Mouse (Mus musculus): ENCODE measurements at regions not wholly inside any gene's neighbourhood (a gene's known extent, or its start where the extent isn't known, plus 50 kb on each side); places are given as distances from the start of the nearest gene placed in this dataset.

DNA sequence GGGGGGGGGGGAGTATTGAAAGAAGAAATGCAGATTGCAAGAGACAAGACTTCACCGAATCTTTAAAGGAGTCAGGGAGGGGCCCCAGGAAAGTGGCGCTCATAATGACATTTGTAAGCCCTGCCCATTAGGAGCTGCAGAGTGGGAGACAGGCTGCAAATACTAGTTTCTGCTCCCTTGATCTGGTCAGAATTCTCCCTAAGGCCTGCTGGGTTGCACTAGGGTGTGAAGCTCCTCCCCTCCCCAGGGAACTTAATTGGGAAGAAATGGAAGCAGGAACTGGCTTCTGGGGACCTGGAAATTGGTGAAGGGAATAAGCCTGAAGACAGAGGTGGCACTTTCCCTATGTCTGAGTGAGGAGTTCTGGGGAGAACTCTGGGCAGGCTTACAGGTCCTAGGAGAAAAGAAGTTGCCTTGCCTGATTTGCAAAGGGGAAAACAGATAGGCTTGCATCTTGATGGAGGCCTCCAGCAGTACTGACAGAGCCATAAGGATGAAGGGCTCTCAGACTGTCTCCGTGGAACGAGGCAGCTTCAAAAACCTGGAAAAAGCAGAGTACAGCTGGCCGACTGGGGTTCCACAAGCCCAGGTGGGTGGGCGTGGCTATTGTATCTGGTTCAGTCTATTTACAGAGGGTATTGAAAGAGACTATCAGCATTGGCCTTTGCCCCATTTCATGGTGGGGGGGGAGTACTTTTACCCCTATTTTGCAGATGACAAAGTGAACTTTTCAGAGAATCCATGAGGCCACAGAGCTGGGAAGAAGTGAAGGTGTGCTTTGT lies 125.7 kb downstream of the Plpp3 start:
- no peak for DNase-seq (ENCODE audit: low spot score in 2 of 2)

DNA sequence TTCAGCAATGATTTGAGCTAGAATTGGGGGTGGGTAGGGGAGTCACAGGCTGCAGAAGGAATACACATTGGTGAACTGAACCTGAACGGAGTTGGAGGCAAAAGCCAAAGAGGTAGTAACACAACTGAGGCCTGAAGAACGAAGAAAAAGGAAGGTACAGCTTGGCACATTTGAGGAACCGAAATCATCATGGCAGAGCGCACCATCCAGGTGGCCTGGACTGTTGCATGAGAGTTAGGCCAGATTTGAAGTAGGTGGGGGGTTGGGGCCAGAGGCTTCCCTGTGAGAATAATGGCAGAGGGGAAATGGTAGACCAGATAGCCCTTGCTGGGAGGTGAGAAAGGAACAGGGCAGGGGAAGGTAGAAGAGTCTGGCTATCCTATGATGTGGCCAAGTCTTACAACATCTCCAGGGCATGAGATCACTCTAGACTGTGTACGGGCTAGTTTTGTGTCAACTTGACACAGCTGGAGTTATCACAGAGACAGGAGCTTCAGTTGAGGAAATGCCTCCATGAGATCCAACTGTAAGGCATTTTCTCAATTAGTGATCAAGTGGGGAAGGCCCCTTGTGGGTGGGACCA lies 128.4 kb downstream of the Plpp3 start:
- DNase-seq (ENCODE audit: low spot score in 2 of 2) = no peak

DNA sequence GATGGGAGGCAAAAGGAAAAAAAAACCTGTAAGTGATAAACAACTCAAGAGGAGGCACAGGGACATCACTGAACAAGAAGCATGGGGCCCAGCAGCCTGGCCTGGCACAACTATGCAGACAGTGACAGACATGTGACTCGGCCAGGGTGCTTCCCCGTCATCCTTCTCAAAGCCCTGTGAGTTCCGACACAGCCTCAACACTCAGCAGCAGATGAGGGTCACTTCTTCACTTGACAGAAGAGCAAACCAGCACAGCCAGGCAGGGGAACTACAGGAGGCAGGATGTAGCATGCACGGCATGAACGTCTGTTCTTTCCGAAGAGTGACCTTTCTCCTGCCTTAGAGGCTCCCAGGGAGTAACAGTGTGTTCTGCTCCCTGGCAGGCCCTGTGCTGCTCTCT lies 129.2 kb downstream of the Plpp3 start:
- no peak for DNase-seq (ENCODE audit: low spot score in 2 of 2)

- DNase-seq (ENCODE audit: low spot score in 2 of 2) = no peak
Observed at GRCm38 (mm10) chr4:105286809-105287208, 129.7 kb downstream of the Plpp3 start.

DNA sequence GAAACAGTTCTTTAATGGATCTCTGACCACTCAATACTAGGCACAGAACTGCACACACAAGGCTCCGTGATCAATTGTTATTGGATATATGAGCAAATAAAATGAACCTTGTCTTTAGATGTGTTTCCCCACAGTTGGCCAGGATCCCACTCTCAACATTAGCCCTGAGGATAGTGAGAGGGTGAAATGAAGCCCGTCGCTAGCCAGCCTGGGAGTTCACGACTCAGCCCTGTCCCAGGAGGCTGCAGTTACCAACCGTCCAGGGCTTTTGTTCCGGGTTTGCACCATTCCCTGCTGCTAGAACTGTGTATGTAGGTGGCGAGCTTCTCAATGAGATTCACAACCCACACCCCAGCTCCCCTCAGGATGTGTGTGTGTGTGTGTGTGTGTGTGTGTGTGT lies 130.3 kb downstream of the Plpp3 start:
- DNase-seq (ENCODE audit: low spot score in 2 of 2) = no peak

DNA sequence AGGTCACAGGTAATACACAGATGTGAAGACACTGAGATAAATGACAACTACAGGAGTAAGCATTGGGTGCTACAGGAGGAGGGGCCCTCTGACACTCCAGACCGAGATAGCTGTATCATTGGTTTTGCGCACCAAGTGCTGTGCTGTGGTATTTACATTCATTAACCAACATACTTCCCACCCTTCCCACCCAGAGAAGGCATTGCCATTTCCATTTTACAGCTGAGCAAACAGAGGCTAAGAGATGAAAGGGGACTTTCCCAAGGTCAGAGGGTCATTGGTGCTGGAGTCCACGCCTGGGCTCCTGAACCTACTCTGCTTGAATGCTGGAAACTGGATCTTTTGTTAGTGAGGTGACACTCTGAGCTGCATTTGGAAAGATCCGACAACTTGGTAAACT lies 132.5 kb downstream of the Plpp3 start:
- no peak for DNase-seq (ENCODE audit: low spot score in 2 of 2)

GRCm38 (mm10) chr4:105290847-105291475 lies 133.8 kb downstream of the Plpp3 start:
- DNase-seq (ENCODE audit: low spot score in 2 of 2) = no peak

- no peak for DNase-seq (ENCODE audit: low spot score in 2 of 2)
Observed at GRCm38 (mm10) chr4:105291503-105291902, 134.4 kb downstream of the Plpp3 start.

DNA sequence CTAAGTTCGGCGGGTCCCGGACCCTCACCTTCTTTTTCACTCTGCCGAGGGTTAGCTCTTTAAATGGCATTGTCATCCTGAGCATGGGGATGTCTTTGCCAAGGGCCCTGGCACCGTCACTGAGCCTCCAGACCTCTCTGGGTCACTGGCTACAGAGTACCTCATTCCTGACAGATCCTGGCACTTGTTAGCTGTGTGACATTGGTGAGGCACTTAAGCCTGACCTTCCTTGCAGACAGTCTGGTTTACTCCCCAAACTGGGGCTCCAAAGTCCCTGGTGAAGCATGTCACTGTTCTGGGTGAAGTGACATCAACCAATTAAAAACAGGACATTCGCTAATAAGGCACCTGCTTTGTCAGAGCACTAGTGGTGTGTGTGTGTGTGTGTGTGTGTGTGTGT lies 142.2 kb downstream of the Plpp3 start:
- DNase-seq (ENCODE audit: low spot score in 2 of 2) = no peak

DNA sequence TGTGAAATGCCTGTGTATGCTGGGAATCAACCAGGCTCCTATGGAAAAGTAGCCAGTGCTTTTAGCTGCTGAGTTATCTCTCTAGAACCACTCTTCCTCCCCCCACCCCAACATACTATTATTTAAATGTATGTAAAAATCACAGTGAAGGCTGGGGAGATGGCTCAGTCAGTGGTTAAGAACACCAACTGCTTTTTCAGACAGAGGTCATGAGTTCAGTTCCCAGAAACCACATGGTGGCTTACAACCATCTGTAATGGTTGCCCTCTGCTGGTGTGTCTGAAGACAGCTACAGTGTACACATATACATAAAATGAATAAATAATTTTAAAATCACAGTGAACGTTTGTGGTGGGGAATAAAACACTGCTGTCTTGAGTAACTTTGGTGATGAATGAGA lies 144.4 kb downstream of the Plpp3 start:
- no peak for DNase-seq (ENCODE audit: low spot score in 2 of 2)

DNA sequence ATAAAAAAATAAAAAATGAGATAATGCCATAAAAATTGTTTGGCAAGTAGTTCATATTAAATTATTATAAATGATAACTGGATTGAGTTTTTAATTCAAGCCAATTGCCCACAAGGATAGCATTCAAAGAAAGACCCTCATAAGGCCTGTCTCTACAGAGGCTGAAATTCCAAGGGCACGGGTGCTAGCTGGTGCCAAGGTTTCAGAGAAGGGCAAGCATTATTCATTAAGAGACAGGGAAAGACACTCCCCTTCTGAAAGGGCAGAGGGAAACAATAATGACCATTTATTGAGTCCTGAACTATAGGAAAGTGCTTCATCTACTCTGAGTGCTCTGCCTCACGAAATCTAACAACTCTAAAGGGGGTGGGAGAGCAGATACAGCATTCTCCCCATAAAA lies 147.0 kb downstream of the Plpp3 start:
- no peak for DNase-seq (ENCODE audit: low spot score in 2 of 2)

- no peak for DNase-seq (ENCODE audit: low spot score in 2 of 2)
Observed at GRCm38 (mm10) chr4:105305931-105306330, 148.8 kb downstream of the Plpp3 start.

- DNase-seq (ENCODE audit: low spot score in 2 of 2) = no peak
Observed at GRCm38 (mm10) chr4:105307356-105307755, 150.2 kb downstream of the Plpp3 start.

DNA sequence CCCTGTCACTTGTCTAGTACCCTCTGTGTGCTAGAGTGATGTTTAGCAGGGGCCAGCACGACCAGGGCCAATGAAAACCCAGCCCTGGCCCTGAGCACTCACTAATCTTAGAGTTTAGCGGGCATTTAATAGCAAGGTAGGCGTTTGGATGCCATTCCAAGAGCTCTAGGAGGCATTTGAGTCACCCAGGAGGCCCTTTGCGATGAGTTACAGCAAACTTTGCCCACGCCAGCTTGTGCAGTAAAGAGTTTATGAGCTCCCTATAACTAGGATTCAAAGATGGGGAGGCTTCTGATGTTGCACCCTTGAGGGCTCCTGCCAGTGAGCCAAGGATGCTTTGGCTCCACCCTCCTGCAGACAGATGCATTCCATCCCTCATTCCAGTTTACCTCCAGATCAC lies 150.8 kb downstream of the Plpp3 start:
- no peak for DNase-seq (ENCODE audit: low spot score in 2 of 2)

- DNase-seq (ENCODE audit: low spot score in 2 of 2) = no peak
Observed at GRCm38 (mm10) chr4:105308971-105309488, 151.9 kb downstream of the Plpp3 start.

DNA sequence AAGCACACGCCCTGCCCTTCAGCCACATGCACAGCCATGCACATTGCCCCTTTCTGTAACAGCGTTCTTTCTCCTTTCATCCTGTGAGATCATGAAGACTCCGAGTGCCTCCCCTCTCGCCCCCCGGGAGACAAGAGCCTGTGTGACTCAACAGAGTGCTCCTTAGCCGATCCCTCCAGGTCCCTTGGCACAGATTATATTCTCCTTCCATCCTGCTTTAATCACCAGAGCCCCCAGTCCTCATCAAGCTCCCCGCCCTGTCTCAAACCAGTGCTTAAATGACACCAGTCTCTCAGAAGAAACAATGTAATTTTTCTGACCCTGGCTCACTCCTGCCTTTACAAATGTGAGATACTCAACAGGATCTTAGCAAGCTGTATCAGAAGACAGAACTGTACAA lies 155.5 kb downstream of the Plpp3 start:
- no peak for DNase-seq (ENCODE audit: low spot score in 2 of 2)

DNA sequence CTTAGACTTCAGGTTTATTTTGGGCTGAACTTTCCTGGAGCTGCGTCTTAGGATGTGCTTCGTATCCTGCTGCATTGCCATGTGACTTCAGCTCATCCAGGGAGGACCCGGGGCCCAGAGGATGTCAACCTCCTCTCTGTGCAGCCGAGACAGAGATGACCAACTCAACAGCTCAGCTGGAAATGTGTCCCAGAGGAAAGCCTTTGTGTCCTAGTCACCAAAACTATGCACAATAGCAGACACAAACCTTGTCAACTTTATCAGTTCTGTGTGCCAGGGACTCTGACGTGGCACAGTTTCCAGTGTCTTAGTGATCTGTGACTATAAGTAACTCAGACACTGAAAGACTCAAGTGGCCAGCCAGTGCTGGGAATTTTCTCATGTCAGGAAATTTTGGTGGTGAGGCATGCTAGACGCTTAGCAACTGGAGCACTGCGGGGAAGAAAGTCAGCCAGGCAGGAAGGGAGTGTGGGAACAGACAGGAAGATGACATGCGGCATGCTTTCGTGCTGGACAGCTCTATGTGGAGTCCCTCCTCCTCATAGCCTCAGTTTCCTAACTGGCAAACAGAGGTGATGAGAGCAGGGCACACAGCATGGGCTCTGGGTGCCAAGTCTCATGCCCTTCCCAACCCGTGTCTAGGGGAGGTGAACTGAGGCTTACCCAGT lies 156.1 kb downstream of the Plpp3 start:
- DNase-seq (ENCODE audit: low spot score in 2 of 2) = no peak

DNA sequence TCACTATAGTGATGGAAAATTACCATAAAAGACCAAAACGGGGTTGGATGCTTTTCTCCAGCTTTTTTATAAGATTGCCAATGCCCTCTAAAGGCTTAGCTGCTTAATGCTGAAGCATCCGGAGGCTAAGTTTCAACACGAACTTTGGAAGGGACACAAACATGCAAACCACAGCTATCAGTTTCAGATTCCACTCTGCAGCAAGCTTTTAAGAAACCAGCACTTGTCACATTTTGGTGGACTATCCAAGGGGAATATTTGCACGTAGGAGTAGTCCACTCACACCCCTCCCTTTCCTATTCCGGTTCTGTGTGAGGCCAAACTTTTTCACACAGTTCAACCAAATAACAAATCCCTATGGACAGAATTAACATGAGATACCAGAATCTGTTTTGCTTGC lies 157.9 kb downstream of the Plpp3 start:
- DNase-seq (ENCODE audit: low spot score in 2 of 2) = no peak

DNA sequence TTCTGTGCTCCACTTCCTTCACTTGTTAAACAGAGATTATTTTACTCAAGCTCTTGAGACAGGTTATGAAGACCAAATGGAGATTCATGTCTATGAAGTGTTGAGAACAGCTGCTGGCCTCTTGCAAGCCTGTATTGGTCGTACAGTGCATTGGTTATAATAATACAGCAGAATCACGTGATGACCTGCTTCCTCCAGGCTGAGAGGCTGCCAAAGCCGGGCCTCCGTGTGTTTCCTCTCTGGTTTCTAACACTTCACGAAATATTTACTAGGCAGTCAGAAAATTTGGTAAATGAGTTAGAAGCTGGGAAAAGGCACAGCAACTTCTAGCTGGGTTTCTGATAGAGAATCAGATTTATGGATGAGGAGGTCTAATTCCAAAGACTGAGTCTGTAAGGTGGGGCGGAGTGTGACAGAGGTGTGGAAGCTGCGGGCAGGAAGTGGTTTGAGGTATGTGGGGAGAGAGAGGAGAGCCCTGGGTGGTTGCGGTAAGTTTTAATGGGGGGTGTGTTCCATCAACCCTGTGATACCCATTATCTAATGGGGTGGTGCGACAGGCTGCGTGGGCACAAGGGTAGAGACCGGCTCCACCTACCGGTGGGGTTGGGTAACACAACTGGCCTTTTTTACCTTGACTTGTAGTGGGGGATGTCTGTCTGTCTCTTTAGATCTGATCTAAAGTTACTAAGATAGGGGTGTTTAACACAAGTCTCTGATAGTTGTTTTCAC lies 159.5 kb downstream of the Plpp3 start:
- DNase-seq (ENCODE audit: low spot score in 2 of 2) = no peak

GRCm38 (mm10) chr4:105318421-105318820 lies 161.3 kb downstream of the Plpp3 start:
- DNase-seq (ENCODE audit: low spot score in 2 of 2) = no peak

DNA sequence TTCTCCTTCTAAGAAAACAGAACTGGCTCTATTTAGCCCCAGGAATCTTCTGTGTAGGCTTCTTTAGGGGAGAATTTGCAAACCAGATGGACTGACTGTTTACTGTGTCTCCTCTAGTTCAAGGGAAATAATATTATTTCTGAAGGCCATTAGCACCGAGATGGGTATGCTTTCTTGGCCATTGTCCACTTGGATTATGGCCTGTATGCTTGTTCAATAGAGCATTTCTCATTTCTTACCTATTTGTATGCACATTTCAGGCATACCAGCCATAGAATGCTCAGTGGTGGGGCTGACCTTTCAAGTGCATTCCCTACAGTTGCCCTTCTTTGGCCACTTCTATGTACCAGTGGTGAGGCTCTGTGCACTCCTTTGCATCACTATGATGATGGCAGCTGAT lies 166.3 kb downstream of the Plpp3 start:
- DNase-seq (ENCODE audit: low spot score in 2 of 2) = no peak

DNA sequence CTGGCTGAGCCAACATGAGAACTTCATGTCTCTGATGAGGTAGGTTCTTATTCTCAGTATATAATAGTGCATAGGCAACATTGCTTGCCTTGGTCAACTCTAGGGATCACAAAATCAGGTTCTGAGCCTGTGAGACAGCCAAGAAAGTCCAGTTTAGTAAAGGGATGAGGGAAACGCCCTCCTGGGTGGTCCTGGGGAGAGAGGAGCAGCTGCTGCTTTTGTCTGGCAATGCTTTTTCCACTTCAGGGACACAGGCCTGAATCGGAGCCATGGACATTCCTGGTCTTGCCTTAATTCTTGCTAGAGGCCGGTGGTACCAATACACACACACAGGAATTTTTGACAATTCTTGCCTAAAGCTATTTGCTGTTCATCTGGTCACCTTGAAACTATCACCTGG lies 169.8 kb downstream of the Plpp3 start:
- DNase-seq (ENCODE audit: low spot score in 2 of 2) = no peak

Measured in frontal cortex, postnatal 14 days (tissue).